Mouse (Mus musculus): ENCODE data around the gene Kank1. TPM values are rescaled to one million over a fixed set of nuclear protein-coding genes. Genes with fewer than 3 reads are reported as not detected.
A peak's percentile ranks its signal among the peaks of the same experiment; 100 is the strongest.
"Not testable (repeated sequence)": the region's sequence is repeated elsewhere in the genome, so short reads cannot be mapped to it uniquely, and the experiment has no call there.

The Kank1 gene
- total RNA-seq, 2 experiments from 2014 or later: 28.4 to 29.5 TPM

DNA sequence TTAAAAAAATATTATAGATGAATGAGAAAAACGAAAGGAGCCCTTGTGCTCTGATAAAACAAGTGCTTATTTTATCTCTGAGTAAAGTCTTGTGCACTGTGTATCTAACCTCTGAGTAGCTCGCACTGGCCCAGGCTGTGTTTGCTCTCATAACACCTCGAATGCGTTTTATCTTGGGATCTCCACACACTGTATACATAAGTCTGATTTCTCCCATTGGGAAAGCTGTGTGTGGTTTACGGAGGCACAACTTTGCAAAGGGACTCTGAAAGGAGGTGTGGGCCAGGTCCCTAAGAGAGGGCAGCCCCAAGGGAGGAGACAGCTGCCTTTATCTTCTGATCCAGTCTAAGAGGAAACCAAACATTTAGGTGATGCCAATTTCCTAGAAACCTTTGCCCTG, 198.6 kb downstream of the Kank1 start:
- no peak for DNase-seq (ENCODE audit: low spot score in 2 of 2)

DNA sequence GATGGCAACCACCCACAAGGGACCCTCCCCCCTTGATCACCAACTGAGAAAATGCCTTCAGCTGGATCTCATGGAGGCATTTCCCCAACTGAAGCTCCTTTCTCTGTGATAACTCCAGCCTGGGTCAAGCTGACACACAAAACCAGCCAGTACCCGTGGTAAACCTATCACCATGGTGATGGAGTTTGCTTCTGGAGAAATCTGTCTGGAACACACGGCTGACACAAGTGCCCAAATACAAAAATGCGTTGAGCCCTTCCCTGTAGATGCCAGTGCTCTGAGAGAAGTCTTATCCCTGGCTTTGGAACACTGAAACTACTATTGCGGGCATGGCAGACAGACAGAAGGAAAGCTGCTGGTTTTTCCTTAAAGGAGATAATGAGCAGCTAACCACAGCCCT, 199.4 kb downstream of the Kank1 start:
- no peak for DNase-seq (ENCODE audit: low spot score in 2 of 2)

DNA sequence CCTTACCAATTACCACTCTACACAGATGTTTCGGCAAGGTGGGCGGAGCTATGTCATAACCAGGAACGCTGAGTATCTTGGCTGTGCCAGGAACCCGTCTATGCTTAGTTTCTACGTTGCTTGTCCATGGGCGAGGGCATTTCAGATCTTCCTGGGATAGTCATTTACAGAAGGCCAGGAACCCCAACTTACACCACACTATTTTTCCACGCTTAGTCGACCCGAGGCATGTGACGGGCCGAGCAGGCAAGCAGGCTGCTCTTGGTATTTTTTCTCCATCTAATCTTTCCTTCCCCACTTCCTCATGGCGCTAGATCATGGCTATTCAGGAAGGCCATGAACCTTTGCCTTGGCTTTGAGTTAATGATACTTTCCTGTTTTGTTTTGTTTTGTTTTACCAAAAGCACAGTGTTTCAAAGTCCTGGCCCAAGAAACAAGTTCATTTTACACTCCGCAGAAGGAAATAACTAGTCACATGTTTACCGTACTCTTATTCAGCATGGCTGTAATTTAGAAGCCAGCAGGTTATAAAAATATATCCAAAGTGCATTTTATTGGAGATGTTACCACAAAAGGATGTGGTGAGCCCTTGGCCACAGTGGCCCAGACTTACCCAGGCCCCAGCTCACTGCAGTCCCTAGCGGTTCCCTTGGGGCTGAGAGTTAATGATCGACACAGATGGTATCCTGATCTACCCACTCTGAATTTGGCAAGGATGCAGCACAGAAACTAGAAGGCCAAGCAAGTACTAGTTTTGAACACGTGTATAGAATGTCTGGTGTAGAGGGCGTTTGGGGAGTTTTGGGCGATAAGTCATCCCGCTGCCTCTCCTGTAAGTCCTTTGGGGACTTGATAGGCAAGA, 200.2 kb downstream of the Kank1 start:
- no peak for DNase-seq (ENCODE audit: low spot score in 2 of 2)

DNA sequence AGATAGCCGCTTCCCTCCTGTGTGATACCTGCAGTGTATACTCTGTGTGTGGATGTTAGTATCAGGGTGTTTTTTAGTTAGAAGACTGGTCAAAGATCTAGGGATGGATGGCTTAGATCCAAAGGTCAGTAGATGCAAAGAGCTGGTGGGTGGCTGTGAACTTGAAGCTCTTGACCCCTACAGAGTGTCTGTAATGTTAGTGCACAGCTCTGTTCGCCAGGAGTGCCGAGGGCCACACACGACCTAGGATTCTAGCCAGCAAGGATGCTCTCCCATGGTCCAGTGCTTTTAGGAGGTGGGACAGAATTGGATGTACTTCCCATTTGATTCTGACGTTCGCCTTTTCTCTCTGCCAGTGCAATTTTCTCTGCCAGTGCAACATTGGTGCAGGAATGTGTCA, 201.5 kb downstream of the Kank1 start:
- no peak for DNase-seq (ENCODE audit: low spot score in 2 of 2)

DNA sequence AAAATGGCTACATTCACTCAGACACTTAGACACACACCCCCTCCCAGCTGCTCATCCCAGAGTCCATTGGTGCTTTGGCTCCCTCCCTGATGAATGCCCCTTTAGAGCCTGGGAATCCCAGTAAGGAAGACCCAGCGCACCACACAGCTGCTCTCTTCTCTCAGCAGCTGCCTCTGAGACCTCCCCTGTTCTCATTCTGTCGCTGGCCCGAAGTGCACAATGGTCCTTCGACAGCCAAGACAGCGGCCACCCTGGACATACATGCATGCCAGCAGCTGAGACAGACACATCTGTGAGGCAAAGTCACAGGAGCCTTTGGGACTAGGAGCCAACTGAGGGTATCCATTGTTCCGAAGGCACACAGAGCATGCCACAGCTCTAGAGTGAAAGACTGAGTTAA, 203.0 kb downstream of the Kank1 start:
- peak in 1 of 2 experiments; percentile 44 for DNase-seq (ENCODE audit: low spot score in 2 of 2)

DNA sequence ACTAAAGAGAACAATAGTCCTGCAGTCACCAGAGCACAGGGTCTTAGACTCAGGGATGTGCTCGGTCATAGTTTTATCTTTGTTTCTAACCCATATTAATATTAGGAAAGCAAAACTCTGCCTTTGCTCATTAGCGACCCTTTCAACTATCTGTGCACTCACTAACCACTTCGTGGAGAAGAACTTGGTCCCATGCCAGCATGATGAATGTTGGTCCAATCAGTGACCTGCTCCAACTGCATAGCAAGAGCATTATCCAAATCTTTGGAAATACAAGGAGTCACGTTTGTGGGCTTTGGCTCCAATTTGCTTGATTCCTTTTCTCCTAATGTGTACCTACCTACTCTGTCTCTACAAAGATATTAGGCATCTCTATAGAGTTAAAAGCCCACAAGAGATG, 204.0 kb downstream of the Kank1 start:
- no peak for DNase-seq (ENCODE audit: low spot score in 2 of 2)

DNA sequence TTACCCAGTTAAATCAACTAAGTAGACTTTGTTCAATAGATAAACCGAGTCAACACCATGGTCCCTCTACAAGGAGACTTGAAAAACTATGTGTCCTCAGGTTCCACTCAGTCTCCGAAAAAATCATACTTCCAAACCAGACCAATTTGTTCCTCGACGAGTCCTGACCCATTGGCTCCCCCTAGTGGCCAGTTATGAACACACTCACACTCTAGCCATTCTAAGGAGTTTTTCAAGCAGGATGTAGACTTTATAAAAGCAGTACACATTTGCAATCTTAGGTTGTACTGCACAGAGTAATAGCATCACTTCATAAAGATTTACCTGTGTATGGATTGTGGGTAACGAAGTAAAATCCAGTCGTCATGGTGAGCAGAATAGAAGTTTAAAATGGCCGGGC, 208.3 kb downstream of the Kank1 start:
- peak; percentile 76 to 79 for DNase-seq (ENCODE audit: low spot score in 2 of 2)

DNA sequence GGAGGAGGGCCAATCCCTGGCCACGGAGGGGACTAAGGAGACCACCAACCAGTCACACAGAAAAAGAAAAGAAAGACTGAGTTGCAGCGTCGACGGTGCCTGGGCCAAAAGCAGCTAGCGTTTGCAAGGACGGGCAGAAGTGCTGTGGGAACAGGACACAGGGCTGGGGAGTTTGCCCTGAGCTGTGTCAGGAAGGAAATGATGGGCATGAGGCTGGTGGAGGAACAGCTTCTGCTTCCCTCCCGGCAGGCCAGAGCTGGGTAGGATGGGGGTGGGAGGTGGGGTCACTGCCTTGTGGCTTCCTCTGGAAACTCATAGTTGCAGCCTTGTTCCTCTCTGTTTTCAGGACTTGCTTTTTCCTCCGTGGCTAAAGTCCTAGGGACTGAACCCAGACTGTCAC, 209.1 kb downstream of the Kank1 start:
- no peak for DNase-seq (ENCODE audit: low spot score in 2 of 2)

DNA sequence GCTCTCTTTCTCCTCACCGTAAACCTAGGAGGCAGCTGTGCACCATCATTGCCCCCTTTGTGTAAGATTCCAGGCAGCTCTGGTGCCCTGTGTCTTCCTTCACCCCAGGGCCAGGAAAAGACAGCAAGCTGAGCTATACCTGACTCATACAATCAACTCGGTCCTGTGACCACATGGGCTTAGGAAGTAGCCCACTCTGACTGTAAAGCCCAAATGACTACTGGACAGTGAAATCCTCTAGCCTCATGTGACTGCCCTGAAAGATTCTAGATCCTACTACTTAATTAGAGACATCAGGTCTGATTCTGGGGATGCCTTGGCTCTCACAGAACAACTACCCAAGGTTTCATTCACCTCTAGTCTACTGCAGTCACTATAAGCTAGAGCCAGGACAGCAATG, 209.9 kb downstream of the Kank1 start:
- DNase-seq (ENCODE audit: low spot score in 2 of 2): no peak

DNA sequence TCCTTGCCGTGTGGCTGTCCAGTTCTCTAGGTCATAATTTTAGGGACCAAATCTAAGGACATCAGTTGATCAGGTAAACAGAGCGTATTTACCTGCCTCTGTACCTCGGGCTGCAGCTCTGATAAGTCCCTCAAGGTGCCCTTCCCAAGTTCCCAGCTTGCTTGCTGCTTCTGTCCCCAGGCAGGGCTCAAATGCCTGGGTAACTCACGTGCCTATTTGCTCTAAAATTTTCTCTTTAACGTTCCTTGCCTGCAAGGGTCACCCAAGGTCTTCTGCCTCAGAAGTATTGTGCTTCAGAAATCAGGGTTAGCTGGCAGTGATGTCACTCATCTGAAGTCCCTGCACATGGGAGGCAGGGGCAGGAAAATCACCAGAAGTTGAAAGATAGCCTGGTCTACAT, 210.6 kb downstream of the Kank1 start:
- no peak for DNase-seq (ENCODE audit: low spot score in 2 of 2)

DNA sequence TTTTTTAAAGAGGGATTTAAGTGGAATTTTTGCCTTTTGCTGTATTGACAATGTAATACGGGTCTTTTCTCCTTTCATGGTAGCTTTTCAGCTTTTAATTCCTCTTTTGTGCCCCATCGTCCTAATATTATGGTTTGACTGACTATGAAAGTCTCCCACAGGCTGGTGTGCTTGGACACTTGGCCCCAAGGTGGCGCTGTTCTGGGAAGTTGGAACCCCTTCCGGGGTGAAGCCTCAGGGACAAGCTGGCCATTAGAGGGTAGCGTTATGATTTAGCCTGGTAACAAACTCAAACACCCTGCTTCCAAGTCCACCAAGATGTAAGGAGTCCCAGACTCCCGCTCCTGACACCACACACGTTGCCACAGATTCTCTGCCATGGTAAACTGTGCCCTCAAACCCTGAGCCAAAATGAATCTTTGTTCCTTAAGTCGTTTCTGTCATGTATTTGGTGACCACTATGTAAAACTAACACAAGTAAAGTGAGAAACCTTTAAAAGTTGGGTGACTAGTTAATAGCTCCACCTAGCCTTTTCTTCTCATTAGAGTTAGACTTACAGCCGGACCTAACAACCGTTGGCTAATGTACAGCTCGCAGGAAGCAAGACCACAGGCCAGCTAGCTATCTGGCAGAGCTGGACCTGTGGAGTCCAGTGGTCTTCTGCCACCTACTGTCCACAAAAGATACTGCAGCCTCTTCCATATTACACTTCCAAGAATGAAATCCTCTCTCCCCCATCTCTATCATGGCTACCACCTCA, 214.3 kb downstream of the Kank1 start:
- DNase-seq (ENCODE audit: low spot score in 2 of 2): peak; percentile 49 to 62

DNA sequence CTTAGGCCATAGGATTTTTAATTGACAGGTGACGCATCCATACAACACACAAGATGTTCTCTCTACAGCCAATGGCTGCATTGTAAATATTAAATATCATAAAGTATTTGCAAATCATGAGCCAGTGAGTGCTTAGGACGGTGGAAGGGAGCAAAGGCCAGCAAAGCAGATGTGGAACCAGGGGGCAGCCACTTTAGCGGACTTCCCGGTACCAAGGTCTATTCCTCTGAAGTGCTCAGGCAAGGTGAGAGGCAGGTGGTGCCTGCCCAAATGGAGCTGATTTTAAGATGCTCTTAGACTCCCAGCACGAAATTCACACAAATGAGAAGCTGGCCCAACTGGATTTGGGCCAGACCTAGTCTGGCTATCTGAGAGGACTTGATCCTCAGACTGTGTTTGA, 216.4 kb downstream of the Kank1 start:
- DNase-seq (ENCODE audit: low spot score in 2 of 2): no peak

DNA sequence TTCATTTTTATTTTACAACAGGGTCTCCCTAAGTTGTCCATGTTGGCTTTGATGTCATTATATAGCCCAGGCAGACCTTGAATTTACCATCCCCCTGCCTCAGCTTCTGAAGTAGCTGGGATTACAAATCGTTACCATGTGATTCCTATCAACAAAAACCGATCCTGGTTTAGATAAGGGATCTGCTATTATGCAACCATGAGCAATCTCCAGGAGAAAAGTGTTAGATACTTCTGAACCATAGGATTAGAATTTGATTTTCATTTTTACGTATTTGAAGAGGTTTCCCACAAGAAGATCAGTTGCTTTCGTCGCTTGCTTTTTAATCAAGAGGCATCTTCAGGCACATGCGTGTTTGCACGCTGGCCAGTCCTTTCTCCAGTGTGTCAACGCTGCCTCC, 224.0 kb downstream of the Kank1 start:
- no peak for DNase-seq (ENCODE audit: low spot score in 2 of 2)

DNA sequence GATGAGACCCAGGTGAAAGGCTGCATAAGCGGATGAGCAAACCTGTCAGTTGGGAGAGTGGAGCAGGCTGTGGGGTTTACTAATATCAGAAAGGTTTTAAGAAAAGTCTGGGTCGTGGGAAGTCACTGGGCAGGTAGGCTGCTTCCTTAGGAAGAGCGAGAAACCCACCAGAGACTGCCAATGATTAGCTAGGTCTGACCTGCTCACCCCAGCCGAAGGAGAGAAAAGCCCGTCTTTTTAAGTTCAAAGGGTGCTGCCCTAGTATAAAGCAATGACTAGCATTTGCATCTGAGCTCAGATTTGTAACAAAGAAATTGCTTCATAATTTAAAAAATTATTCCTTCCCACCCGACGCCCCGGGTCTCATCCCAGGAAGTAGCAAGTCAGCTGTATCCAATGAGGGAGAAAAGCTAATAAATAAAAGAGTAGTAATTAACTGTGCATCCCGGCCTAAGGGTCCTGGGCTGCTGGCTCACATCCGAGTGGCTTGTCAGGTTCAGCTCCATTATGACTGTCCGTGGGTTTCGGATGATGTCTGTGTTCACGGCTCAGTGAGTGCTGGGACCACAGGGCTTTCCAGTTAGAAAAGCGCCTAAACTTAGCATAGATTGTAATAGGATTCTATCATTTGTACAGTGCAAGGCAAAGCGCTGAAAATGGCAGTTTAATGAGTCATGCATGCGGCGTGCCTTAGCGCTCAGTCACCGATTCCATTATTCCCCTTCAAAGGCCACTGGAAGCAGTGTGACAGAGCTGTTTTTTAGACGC, 225.0 kb downstream of the Kank1 start:
- no peak for DNase-seq (ENCODE audit: low spot score in 2 of 2)

DNA sequence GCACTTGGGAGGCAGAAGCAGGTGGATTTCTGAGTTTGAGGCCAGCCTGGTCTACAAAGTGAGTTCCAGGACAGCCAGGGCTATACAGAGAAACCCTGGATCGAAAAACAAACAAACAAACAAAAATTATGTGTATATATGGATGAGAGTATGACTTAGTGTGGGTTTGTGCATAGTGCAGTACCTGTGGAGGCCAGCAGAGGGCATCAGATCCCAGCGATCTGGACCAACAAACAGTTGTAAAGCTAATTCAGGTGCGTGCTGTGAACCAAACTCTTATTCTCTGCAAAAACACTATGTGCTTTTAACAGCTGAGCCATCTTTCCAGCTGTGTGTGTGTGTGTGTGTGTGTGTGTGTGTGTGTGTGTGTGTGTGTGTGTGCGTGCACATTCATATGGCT, 239.0 kb downstream of the Kank1 start:
- DNase-seq (ENCODE audit: low spot score in 2 of 2): not testable (repeated sequence)

DNA sequence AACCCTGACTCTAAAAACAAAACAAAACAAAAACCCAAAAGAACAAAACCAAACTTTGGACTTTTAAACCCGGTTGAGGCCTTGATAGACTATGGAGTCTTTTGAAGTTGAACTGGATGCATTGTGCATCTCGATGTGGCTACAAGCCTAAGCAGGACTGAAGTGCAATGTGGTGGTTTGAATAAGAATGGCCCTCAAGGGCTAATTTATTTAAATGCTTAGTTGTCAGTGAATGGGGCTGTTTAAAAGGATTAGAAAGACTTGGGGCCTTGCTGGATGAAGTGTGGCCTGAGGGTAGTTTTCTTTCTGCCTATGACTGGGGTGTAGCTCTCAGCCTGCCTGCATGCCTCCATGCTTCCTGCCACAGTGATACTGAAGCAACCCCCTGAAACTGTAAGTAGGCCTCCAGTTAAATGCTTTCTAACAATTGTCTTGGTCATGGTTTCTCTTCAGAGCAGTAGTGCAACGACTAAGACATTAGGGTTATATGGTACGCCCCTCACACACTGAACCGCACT, 242.4 kb downstream of the Kank1 start:
- DNase-seq (ENCODE audit: low spot score in 2 of 2): no peak

DNA sequence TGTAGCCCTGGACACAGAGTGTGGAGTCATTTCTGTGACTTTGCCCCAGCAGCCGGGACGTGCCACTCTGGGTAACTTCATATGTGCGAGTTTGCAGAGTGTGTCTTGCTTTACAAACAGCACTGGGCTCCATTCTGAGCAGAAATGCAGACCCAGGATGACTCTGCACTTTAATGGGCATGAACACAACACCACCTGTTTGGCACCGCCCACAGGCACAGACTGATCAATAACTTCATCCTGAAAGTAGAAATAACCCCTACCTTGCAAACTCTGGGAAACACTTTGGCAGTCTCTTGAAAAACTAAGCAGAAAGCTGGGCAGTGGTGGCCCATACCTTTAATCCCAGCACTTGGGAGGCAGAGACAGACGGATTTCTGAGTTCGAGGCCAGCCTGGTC, 244.0 kb downstream of the Kank1 start:
- no peak for DNase-seq (ENCODE audit: low spot score in 2 of 2)

Data from layer of hippocampus, postnatal 10 days (tissue).